Mouse (Mus musculus): ENCODE results near the gene Fam171a1. TPM values are rescaled to one million over a fixed set of nuclear protein-coding genes. Genes with fewer than 3 reads are reported as not detected.
"Not testable (repeated sequence)": the region's sequence is repeated elsewhere in the genome, so short reads cannot be mapped to it uniquely, and the experiment has no call there.

Gene Fam171a1
- polyA plus RNA-seq (2015; fragmentation: Nextera tagmentation; extraction: Ambion mirVana), result 24.1 and 25.5 TPM in 2 replicates

- Histone ChIP-seq H3K4me3 (replicated peaks; ENCODE audit: low read length) (no peak within 1 kb of the TSS), H3K27ac (ENCODE audit: low read length) (peak within 1 kb of the TSS; percentile 10; the same call in 1 of the 2 replicates), H3K9ac (ENCODE audit: low read length) (no peak within 1 kb of the TSS), H3K4me1 (ENCODE audit: control insufficient read depth, insufficient read depth, low read length) (peaks cover 8% of the 10 kb centered on the region), H3K4me2 (ENCODE audit: low read depth, low read length) (no peak within 1 kb of the TSS), H3K36me3 (ENCODE audit: control insufficient read depth, insufficient read depth, low read length) (no peaks in the 10 kb centered on the region), H3K27me3 (ENCODE audit: control insufficient read depth, insufficient read depth, low read length) (no peaks in the 10 kb centered on the region), H3K9me3 (replicated peaks; ENCODE audit: control insufficient read depth, low read length) (no peaks in the 10 kb centered on the region)
- 46% methylated on average over 4 of the region's 4 CpGs for WGBS
- ATAC-seq (ENCODE audit: insufficient read depth, low FRiP score), result no peak
Observed at GRCm38 (mm10) chr2:3113866-3114265, at the start of gene Fam171a1. TSS of gene Fam171a1 (plus strand) at chr2:3114224.

- no peak overlapping the region for H3K4me2 ChIP-seq (ENCODE audit: low read depth, low read length)
- no peak overlapping the region for H3K4me3 ChIP-seq (replicated peaks; ENCODE audit: low read length)
- H3K9me3 ChIP-seq (replicated peaks; ENCODE audit: control insufficient read depth, low read length), result no peaks in the 10 kb centered on the region
- H3K9ac ChIP-seq (ENCODE audit: low read length), result no peak overlapping the region
- no peaks in the 10 kb centered on the region for H3K27me3 ChIP-seq (ENCODE audit: control insufficient read depth, insufficient read depth, low read length)
- no peak for ATAC-seq (ENCODE audit: insufficient read depth, low FRiP score)
- H3K27ac ChIP-seq (ENCODE audit: low read length), result no peak overlapping the region
- no peaks in the 10 kb centered on the region for H3K4me1 ChIP-seq (ENCODE audit: control insufficient read depth, insufficient read depth, low read length)
- 90% methylated on average over 1 of the region's 1 CpGs for WGBS
- no peaks in the 10 kb centered on the region for H3K36me3 ChIP-seq (ENCODE audit: control insufficient read depth, insufficient read depth, low read length)
Observed at GRCm38 (mm10) chr2:3069140-3069539, 44.9 kb upstream of the Fam171a1 start.

- H3K9ac ChIP-seq (ENCODE audit: low read length); H3K27me3 ChIP-seq (ENCODE audit: control insufficient read depth, insufficient read depth, low read length); H3K9me3 ChIP-seq (replicated peaks; ENCODE audit: control insufficient read depth, low read length); H3K4me1 ChIP-seq (ENCODE audit: control insufficient read depth, insufficient read depth, low read length); ATAC-seq (ENCODE audit: insufficient read depth, low FRiP score); H3K27ac ChIP-seq (ENCODE audit: low read length); H3K36me3 ChIP-seq (ENCODE audit: control insufficient read depth, insufficient read depth, low read length); H3K4me2 ChIP-seq (ENCODE audit: low read depth, low read length); H3K4me3 ChIP-seq (replicated peaks; ENCODE audit: low read length): not testable (repeated sequence)
- 74% methylated on average over 3 of the region's 3 CpGs for WGBS
Observed at GRCm38 (mm10) chr2:3088361-3088760, 25.7 kb upstream of the Fam171a1 start.

GRCm38 (mm10) chr2:3089274-3089673, 24.8 kb upstream of the Fam171a1 start:
- H3K4me2 ChIP-seq (ENCODE audit: low read depth, low read length), result no peak overlapping the region
- H3K9ac ChIP-seq (ENCODE audit: low read length), result no peak overlapping the region
- no peak for ATAC-seq (ENCODE audit: insufficient read depth, low FRiP score)

GRCm38 (mm10) chr2:3096101-3096500, 17.9 kb upstream of the Fam171a1 start:
- no peaks in the 10 kb centered on the region for H3K27me3 ChIP-seq (ENCODE audit: control insufficient read depth, insufficient read depth, low read length)
- no peak overlapping the region for H3K4me3 ChIP-seq (replicated peaks; ENCODE audit: low read length)
- no peak for ATAC-seq (ENCODE audit: insufficient read depth, low FRiP score)
- H3K9ac ChIP-seq (ENCODE audit: low read length), result no peak overlapping the region
- no peak overlapping the region for H3K4me2 ChIP-seq (ENCODE audit: low read depth, low read length)
- WGBS, result 65% methylated on average over 1 of the region's 1 CpGs
- H3K27ac ChIP-seq (ENCODE audit: low read length), result no peak overlapping the region
- no peaks in the 10 kb centered on the region for H3K36me3 ChIP-seq (ENCODE audit: control insufficient read depth, insufficient read depth, low read length)
- H3K4me1 ChIP-seq (ENCODE audit: control insufficient read depth, insufficient read depth, low read length), result no peaks in the 10 kb centered on the region
- H3K9me3 ChIP-seq (replicated peaks; ENCODE audit: control insufficient read depth, low read length), result no peaks in the 10 kb centered on the region

More at GRCm38 (mm10) chr2:3089274-3089673, 24.8 kb upstream of the Fam171a1 start:
- no peaks in the 10 kb centered on the region for H3K36me3 ChIP-seq (ENCODE audit: control insufficient read depth, insufficient read depth, low read length)
- no peaks in the 10 kb centered on the region for H3K9me3 ChIP-seq (replicated peaks; ENCODE audit: control insufficient read depth, low read length)
- no peak overlapping the region for H3K4me3 ChIP-seq (replicated peaks; ENCODE audit: low read length)
- no peak overlapping the region for H3K27ac ChIP-seq (ENCODE audit: low read length)
- WGBS, result 21% methylated on average over 1 of the region's 1 CpGs
- H3K4me1 ChIP-seq (ENCODE audit: control insufficient read depth, insufficient read depth, low read length), result no peaks in the 10 kb centered on the region
- no peaks in the 10 kb centered on the region for H3K27me3 ChIP-seq (ENCODE audit: control insufficient read depth, insufficient read depth, low read length)

GRCm38 (mm10) chr2:3099971-3100370, 14.1 kb upstream of the Fam171a1 start:
- Histone ChIP-seq H3K4me1 (ENCODE audit: control insufficient read depth, insufficient read depth, low read length) (no peaks in the 10 kb centered on the region), H3K9me3 (replicated peaks; ENCODE audit: control insufficient read depth, low read length) (no peaks in the 10 kb centered on the region), H3K36me3 (ENCODE audit: control insufficient read depth, insufficient read depth, low read length) (no peaks in the 10 kb centered on the region), H3K4me3 (replicated peaks; ENCODE audit: low read length) (no peak overlapping the region), H3K4me2 (ENCODE audit: low read depth, low read length) (no peak overlapping the region), H3K9ac (ENCODE audit: low read length) (no peak overlapping the region), H3K27ac (ENCODE audit: low read length) (no peak overlapping the region), H3K27me3 (ENCODE audit: control insufficient read depth, insufficient read depth, low read length) (no peaks in the 10 kb centered on the region)
- 67% methylated on average over 4 of the region's 4 CpGs for WGBS
- no peak for ATAC-seq (ENCODE audit: insufficient read depth, low FRiP score)

GRCm38 (mm10) chr2:3101292-3101957, 12.6 kb upstream of the Fam171a1 start:
- Histone ChIP-seq H3K27me3 (ENCODE audit: control insufficient read depth, insufficient read depth, low read length) (no peaks in the 10 kb centered on the region), H3K36me3 (ENCODE audit: control insufficient read depth, insufficient read depth, low read length) (no peaks in the 10 kb centered on the region), H3K9me3 (replicated peaks; ENCODE audit: control insufficient read depth, low read length) (no peaks in the 10 kb centered on the region), H3K4me3 (replicated peaks; ENCODE audit: low read length) (no peak overlapping the region), H3K4me1 (ENCODE audit: control insufficient read depth, insufficient read depth, low read length) (no peaks in the 10 kb centered on the region), H3K27ac (ENCODE audit: low read length) (no peak overlapping the region), H3K4me2 (ENCODE audit: low read depth, low read length) (no peak overlapping the region), H3K9ac (ENCODE audit: low read length) (no peak overlapping the region)
- no peak for ATAC-seq (ENCODE audit: insufficient read depth, low FRiP score)
- 78% methylated on average over 2 of the region's 2 CpGs for WGBS

- Histone ChIP-seq H3K4me1 (ENCODE audit: control insufficient read depth, insufficient read depth, low read length) (no peaks in the 10 kb centered on the region), H3K9ac (ENCODE audit: low read length) (no peak overlapping the region), H3K4me3 (replicated peaks; ENCODE audit: low read length) (no peak overlapping the region), H3K9me3 (replicated peaks; ENCODE audit: control insufficient read depth, low read length) (no peaks in the 10 kb centered on the region), H3K36me3 (ENCODE audit: control insufficient read depth, insufficient read depth, low read length) (no peaks in the 10 kb centered on the region), H3K4me2 (ENCODE audit: low read depth, low read length) (no peak overlapping the region), H3K27me3 (ENCODE audit: control insufficient read depth, insufficient read depth, low read length) (no peaks in the 10 kb centered on the region), H3K27ac (ENCODE audit: low read length) (no peak overlapping the region)
- WGBS, result 58% methylated on average over 3 of the region's 3 CpGs
- no peak for ATAC-seq (ENCODE audit: insufficient read depth, low FRiP score)
Observed at GRCm38 (mm10) chr2:3102360-3102759, 11.7 kb upstream of the Fam171a1 start.

- WGBS, result 77% methylated on average over 4 of the region's 4 CpGs
- Histone ChIP-seq H3K4me2 (ENCODE audit: low read depth, low read length) (no peak overlapping the region), H3K27ac (ENCODE audit: low read length) (no peak overlapping the region), H3K9ac (ENCODE audit: low read length) (no peak overlapping the region), H3K4me1 (ENCODE audit: control insufficient read depth, insufficient read depth, low read length) (no peaks in the 10 kb centered on the region), H3K4me3 (replicated peaks; ENCODE audit: low read length) (no peak overlapping the region), H3K9me3 (replicated peaks; ENCODE audit: control insufficient read depth, low read length) (no peaks in the 10 kb centered on the region), H3K36me3 (ENCODE audit: control insufficient read depth, insufficient read depth, low read length) (no peaks in the 10 kb centered on the region), H3K27me3 (ENCODE audit: control insufficient read depth, insufficient read depth, low read length) (no peaks in the 10 kb centered on the region)
- no peak for ATAC-seq (ENCODE audit: insufficient read depth, low FRiP score)
Observed at GRCm38 (mm10) chr2:3107471-3107870, 6.6 kb upstream of the Fam171a1 start.
